Mouse (Mus musculus): ENCODE measurements around the gene Tbx20.

DNA sequence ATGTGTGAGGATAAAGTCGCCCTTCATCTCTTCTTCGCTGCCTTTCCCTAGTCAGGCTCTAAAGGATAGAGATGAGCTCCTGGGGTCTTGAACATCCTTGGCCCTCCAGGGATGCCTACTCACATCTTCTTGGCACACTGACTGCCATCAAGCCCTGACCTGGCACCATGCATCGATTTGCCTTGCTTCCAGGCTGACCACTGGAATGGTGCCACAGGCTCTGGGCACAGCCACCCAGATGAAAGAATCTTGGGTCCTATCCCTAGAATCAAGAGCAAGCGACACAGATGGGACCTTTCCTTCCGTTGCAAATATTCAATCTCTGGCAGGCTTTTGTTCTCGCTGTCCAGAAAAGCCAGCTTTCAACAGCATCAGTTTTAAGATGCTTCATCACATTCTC, 38.4 kb upstream of the Tbx20 start:
- TF ChIP-seq POLR2A (IDR thresholded peaks at IDR 0.05; ENCODE audit: borderline replicate concordance, low read depth, low read length) = no peak
- TF ChIP-seq CTCF (IDR thresholded peaks at IDR 0.05; ENCODE audit: low read depth, low read length) = no peak

Measured in bone marrow macrophage, adult 2 months (primary cell).